Mouse (Mus musculus) heart, embryonic 15.5 days (tissue): ENCODE data around the gene Scgb3a1. TPM values are rescaled to one million over a fixed set of nuclear protein-coding genes. Genes with fewer than 3 reads are reported as not detected.

Experiments used
- ATAC-seq: fragments of 200-750 bp; cut with Nextera tagmentation; replicated peaks from 2 replicates; pipeline ENCODE4 v1.8.0; 2017; ENCODE audit warnings: low read depth, moderate TSS enrichment; ENCODE audit not compliant: insufficient number of reproducible peaks, insufficient read depth, low FRiP score
- H3K27ac ChIP-seq: fragments of 300-500 bp; sonication (generic); 2 replicates; pipeline ENCODE4 v1.5.1; 2015; ENCODE audit warnings: mild to moderate bottlenecking, inconsistent platforms
- H3K27me3 ChIP-seq: fragments of 300-500 bp; sonication (generic); 2 replicates; pipeline ENCODE4 v1.6.1; 2015; ENCODE audit warnings: inconsistent platforms
- H3K36me3 ChIP-seq: fragments of 300-500 bp; sonication (generic); 2 replicates; pipeline ENCODE4 v1.6.1; 2015; ENCODE audit warnings: mild to moderate bottlenecking, inconsistent platforms
- H3K4me1 ChIP-seq: fragments of 300-500 bp; sonication (generic); replicated peaks from 2 replicates; pipeline ENCODE4 v1.6.1; 2015; ENCODE audit warnings: inconsistent platforms
- H3K4me2 ChIP-seq: fragments of 300-500 bp; sonication (generic); 2 replicates; pipeline ENCODE4 v1.6.1; 2015; ENCODE audit warnings: inconsistent platforms, mild to moderate bottlenecking, moderate library complexity
- H3K4me3 ChIP-seq: fragments of 300-500 bp; sonication (generic); 2 replicates; pipeline ENCODE4 v1.5.1; 2015; ENCODE audit warnings: mild to moderate bottlenecking, inconsistent platforms
- H3K9ac ChIP-seq: fragments of 300-500 bp; sonication (generic); 2 replicates; pipeline ENCODE4 v1.6.1; 2015; ENCODE audit warnings: mild to moderate bottlenecking, inconsistent platforms
- H3K9me3 ChIP-seq: fragments of 300-500 bp; sonication (generic); replicated peaks from 2 replicates; pipeline ENCODE4 v1.6.1; 2016; ENCODE audit warnings: inconsistent platforms
- WGBS: fragments of 180-500 bp; shearing (Covaris S2); methylation state at CpG from one replicate; pipeline ENCODE4 v1.1.7; 2015; ENCODE audit warnings: mixed read lengths; 5-methylcytosine and 5-hydroxymethylcytosine counted together
- polyA plus RNA-seq: library from polyadenylated mRNA; unstranded; fragments of >200 nt; fragmentation: Nextera tagmentation; extraction: Ambion mirVana; gene quantifications from 2 replicates; pipeline ENCODE4 v1.2.1, GENCODE M21; 2015

Scgb3a1 gene
- polyA plus RNA-seq, 1 experiment from 2014 or later, result 0.76 TPM

DNA sequence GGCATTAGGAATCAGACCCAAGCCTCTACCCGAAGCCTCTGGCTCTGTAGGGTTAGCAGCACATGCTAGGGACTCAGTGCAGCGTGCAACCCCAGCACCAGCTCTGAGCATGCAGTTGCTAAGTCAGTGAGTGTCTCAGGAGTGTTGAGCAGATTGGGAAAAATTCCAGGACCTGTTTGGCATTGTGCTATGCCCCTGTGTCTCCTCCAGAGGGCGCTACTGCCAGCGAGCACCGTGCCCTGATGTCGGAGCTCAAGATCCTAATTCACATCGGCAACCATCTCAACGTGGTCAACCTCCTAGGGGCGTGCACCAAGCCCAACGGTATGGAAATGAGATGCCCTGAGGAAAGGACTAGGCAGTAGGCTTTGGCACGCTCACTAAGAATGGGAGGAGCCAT is 27.0 kb upstream of the Scgb3a1 start:
- Histone ChIP-seq H3K9me3 (no peaks in the 10 kb centered on the region), H3K27ac (no peak overlapping the region), H3K36me3 (no peaks in the 10 kb centered on the region), H3K9ac (no peak overlapping the region), H3K4me3 (peak overlapping the region; percentile 24), H3K4me1 (peaks cover 22% of the 10 kb centered on the region), H3K27me3 (peaks cover 50% of the 10 kb centered on the region), H3K4me2 (peak overlapping the region; percentile 48)
- 5% methylated on average over 11 of the region's 11 CpGs for WGBS
- no peak for ATAC-seq

DNA sequence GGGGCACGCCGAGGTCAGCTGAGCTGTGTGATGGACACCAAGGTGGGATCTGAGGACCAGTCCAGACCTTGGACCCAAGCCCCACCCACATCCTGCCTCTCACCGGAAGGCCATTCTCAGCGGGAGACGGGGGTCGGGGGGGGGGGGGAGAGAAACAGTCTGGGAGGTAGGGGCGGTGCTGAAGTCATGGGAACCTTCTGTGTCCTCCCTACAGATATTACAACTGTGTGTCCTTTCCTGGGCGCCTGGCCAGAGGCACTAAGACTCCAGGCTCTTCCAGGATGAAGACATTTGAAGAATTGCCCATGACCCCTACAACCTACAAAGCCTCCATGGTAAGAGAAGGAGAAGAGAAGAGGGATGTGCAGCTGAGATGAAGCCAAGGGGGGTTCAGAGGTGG is 17.7 kb upstream of the Scgb3a1 start:
- no peak overlapping the region for H3K4me3 ChIP-seq
- WGBS, result 48% methylated on average over 8 of the region's 8 CpGs
- H3K27ac ChIP-seq, result no peak overlapping the region
- H3K9me3 ChIP-seq, result no peaks in the 10 kb centered on the region
- H3K4me2 ChIP-seq, result no peak overlapping the region
- H3K36me3 ChIP-seq, result no peaks in the 10 kb centered on the region
- H3K9ac ChIP-seq, result no peak overlapping the region
- H3K4me1 ChIP-seq, result peaks cover 12% of the 10 kb centered on the region
- no peak for ATAC-seq
- no peaks in the 10 kb centered on the region for H3K27me3 ChIP-seq

DNA sequence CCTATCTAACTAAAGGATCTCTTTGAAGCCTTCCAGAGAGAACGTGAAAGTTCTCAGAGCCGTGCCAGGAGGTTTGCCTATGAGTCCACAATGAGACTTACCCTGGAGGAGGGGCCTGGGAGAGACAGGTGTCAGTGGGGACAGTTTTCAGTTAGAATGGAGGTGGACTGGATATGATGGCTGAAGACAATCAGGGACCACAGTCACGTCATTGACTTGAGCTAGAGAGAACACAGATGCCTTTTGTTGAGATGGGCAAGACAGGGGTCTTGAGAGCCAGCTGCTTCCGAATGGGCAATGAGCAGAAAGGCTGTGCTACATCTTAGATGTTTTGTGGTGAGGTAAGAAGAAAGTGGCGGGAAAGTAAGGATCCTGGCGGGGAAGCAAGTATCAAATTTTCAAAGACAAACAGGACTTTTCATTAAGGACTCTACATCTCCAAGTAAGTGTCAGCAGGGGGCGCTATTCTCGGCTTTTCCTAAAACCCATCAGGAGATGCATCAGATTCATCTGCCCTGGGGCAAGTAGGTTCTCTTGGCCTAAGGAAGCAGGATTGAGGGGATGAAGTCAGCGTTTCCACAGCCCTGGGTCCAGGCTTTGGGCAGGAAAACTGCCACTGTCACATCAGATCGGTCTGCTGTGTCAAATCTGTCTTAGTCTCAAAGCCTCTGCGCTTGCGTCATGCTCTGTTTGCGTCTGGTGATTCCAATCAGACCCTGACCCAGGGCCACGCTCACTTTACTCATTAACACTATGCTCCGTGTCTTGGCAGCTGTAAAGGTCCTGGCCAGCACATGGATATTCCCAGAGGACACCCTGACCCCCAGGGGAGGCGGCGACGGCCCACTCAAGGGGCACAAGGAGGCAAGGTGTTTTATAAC is 13.1 kb upstream of the Scgb3a1 start:
- WGBS, result 42% methylated on average over 18 of the region's 18 CpGs
- H3K4me3 ChIP-seq, result no peak overlapping the region
- no peak overlapping the region for H3K9ac ChIP-seq
- H3K27ac ChIP-seq, result no peak overlapping the region
- H3K4me2 ChIP-seq, result no peak overlapping the region
- peaks cover 25% of the 10 kb centered on the region for H3K4me1 ChIP-seq
- H3K27me3 ChIP-seq, result no peaks in the 10 kb centered on the region
- no peak for ATAC-seq
- no peaks in the 10 kb centered on the region for H3K9me3 ChIP-seq
- H3K36me3 ChIP-seq, result no peaks in the 10 kb centered on the region

DNA sequence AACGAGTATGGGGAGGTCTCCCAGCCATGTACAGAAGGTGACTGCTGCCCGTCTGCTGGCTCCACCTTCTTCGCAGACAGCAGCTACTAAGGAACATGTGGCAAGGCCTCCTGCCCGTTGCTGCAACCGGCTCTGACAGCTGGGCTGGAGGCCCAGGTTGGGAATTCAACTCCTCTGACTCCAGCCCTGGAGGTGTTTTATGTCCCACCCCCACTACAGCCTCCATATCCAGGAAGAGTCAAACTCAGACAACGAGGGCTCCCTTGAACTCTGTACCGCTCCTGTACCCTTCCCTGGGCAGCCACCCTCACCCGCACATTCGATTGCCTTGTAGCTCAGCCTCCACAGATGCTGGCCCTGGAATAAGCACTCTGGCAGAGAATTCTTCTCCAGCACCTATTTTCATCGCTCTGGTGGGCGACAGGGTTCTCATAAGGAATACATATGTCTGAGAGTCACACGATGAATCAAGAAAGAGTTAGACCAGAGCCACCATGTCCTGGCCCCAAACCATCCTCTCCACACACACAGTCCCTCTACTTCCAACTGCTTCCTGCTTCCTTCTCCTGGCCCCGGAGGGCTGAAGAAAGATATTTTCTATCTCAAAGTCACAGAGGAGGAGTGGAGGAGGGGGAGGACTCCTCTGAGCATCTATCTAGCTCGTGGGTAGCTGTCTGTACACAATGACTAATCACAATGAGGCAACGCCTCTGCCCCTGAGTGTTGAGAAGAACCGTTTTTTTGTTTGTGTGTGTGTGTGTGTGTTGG is 12.2 kb upstream of the Scgb3a1 start:
- no peaks in the 10 kb centered on the region for H3K27me3 ChIP-seq
- H3K4me2 ChIP-seq, result no peak overlapping the region
- no peaks in the 10 kb centered on the region for H3K36me3 ChIP-seq
- H3K4me3 ChIP-seq, result no peak overlapping the region
- H3K4me1 ChIP-seq, result peaks cover 19% of the 10 kb centered on the region
- H3K27ac ChIP-seq, result no peak overlapping the region
- no peak overlapping the region for H3K9ac ChIP-seq
- WGBS, result 60% methylated on average over 16 of the region's 16 CpGs
- H3K9me3 ChIP-seq, result no peaks in the 10 kb centered on the region
- no peak for ATAC-seq

DNA sequence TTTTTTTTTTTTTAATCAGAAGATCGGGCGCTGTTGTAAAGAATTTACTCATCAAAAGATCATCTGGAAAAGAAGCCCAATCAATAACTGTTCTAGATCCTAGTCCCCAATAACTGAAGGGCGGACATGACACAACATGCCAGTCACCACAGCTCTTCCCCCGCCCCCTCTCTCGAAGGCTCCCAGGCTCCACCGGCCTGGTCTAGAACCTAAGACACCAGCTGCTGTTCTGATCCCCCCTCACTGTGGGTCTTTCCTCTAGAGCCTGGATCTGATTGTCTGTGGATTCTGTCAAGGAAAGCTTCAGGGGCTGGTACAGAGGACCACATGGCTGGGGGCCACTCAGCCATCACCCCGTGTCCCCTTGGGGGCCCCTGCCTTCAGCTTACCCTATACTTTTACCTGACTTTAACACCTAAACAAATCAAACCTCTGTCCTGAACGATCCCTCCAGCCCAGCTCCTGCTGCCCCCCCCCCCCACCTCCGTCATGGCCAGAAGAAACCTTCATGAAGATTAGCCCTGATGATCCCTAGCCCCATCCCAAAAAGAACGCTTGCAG is 11.6 kb upstream of the Scgb3a1 start:
- no peaks in the 10 kb centered on the region for H3K27me3 ChIP-seq
- no peaks in the 10 kb centered on the region for H3K9me3 ChIP-seq
- H3K36me3 ChIP-seq, result no peaks in the 10 kb centered on the region
- no peak overlapping the region for H3K9ac ChIP-seq
- H3K4me3 ChIP-seq, result no peak overlapping the region
- peaks cover 16% of the 10 kb centered on the region for H3K4me1 ChIP-seq
- WGBS, result 81% methylated on average over 10 of the region's 10 CpGs
- no peak for ATAC-seq
- H3K4me2 ChIP-seq, result no peak overlapping the region
- H3K27ac ChIP-seq, result no peak overlapping the region

DNA sequence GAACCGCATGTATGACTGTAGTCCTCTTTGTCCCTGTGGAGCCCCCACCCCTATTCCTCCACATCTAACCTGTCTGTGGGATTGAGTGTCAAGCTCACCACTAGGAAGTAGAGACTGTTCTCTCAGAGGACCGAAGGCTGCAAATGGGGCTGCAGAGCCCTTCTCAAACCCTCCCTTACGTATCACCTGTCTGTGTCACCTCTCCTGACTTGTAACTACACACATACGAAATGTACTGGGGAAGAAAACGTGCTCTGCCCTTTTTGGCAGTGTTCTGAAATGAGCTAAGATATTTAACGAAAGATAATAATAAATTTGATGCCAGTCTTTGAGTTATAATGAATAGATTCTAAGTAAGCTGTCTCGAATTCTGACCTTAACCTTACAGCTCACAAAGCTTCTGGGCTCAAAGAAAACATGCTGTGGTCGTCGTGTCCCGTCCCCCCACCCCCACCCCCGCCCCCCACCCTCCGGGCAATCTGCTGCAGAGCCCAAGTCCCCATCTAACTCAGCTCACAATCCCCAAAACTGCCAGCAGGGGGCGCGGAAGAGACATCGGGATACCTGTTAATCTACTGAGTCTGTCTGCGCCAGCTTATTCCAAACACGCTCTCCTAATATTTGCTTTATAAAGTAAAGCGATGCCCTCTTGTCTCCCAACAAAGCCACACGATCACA is 10.9 kb upstream of the Scgb3a1 start:
- no peaks in the 10 kb centered on the region for H3K27me3 ChIP-seq
- peak overlapping the region; percentile 17; the same call in 1 of the 2 replicates for H3K4me3 ChIP-seq
- H3K4me1 ChIP-seq, result peaks cover 17% of the 10 kb centered on the region
- ATAC-seq, result peak; percentile 64
- H3K27ac ChIP-seq, result no peak overlapping the region
- H3K4me2 ChIP-seq, result peak overlapping the region; percentile 61
- WGBS, result 21% methylated on average over 19 of the region's 19 CpGs
- H3K36me3 ChIP-seq, result no peaks in the 10 kb centered on the region
- H3K9ac ChIP-seq, result no peak overlapping the region
- no peaks in the 10 kb centered on the region for H3K9me3 ChIP-seq

DNA sequence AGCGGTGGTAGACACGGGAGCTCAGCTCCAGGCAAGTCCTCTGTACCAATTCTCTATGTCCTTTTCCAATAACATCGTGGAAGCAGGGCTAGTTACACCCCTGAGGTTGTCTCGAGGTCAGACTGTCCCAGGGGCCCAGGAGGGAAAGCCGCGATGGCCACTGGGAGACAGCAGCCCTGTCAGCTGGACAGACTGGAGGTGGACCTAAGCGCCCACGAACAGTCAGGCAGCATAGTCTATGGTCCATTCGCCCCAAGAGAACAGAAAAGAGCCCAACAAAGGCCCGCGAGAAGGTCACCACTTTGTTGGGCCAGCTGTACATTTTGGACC is 10.4 kb upstream of the Scgb3a1 start:
- 25% methylated on average over 11 of the region's 11 CpGs for WGBS
- Histone ChIP-seq H3K4me3 (peak overlapping the region; percentile 17; the same call in 1 of the 2 replicates), H3K27me3 (no peaks in the 10 kb centered on the region), H3K27ac (no peak overlapping the region), H3K4me1 (peaks cover 22% of the 10 kb centered on the region), H3K9ac (no peak overlapping the region), H3K4me2 (peak overlapping the region; percentile 61), H3K36me3 (no peaks in the 10 kb centered on the region), H3K9me3 (no peaks in the 10 kb centered on the region)
- ATAC-seq, result peak; percentile 76

DNA sequence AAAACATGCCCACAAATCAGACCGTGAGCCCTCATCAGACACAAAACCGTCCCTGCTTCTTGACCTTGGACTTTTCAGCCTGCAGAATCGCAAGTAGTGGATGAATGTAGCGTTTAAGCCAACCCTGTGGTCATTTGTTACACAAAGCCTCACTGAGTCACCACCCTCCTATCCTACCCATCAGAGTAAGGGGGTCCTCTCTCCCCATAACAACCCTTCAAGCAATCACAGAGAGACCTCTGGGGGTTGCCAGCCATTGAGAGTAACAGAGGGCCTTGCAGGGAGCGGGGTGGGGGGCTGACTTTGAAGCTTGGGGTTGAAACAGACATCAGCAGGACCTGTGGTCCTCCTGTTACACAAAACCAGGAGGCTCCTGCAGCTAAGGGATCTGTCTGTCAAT is 8.8 kb upstream of the Scgb3a1 start:
- no peak for ATAC-seq
- H3K4me1 ChIP-seq, result peaks cover 38% of the 10 kb centered on the region
- no peak overlapping the region for H3K27ac ChIP-seq
- no peaks in the 10 kb centered on the region for H3K27me3 ChIP-seq
- no peaks in the 10 kb centered on the region for H3K36me3 ChIP-seq
- H3K9ac ChIP-seq, result no peak overlapping the region
- H3K4me3 ChIP-seq, result no peak overlapping the region
- 88% methylated on average over 5 of the region's 5 CpGs for WGBS
- no peaks in the 10 kb centered on the region for H3K9me3 ChIP-seq
- no peak overlapping the region for H3K4me2 ChIP-seq

DNA sequence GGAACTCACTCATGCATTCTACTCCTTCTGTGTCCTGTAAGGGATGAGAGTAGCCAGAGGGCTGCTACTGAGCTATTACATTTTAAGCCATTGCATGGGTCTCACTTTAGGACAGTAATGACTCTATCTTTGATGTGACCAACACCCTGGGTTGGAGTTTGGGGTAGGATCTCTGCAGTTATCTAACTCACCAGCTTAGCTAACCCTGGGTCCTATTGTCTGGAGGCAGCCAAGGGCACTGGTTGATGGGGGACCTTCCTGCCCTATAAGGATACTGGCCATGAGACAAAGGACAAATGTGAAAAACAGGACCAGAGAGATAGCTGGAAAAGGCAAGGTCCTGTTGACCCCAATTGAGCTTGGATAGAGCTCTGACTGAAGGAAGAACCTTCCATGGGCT is 7.9 kb upstream of the Scgb3a1 start:
- Histone ChIP-seq H3K4me3 (no peak overlapping the region), H3K9me3 (no peaks in the 10 kb centered on the region), H3K27me3 (no peaks in the 10 kb centered on the region), H3K4me1 (peaks cover 38% of the 10 kb centered on the region), H3K9ac (no peak overlapping the region), H3K27ac (no peak overlapping the region), H3K4me2 (no peak overlapping the region), H3K36me3 (no peaks in the 10 kb centered on the region)
- ATAC-seq, result no peak

DNA sequence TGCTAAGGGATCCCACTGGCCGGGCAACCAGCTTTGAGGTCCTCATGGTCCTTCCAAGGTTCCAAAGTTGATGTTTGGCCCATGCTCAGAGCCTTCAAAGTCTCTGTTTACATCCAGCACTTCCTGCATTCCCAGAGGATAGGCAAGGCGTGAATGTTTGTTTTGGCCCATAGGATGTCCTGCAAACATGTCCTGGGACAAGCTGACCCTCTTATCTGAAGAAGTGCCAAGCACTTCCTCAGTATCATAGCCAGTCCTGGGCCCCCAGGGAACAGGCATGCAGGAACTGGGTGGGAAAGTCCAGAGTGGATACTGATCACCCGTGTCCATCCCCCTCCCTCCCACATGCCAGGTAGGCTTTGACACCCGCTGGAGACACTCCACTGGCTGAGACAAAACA is 5.3 kb upstream of the Scgb3a1 start:
- 43% methylated on average over 4 of the region's 4 CpGs for WGBS
- Histone ChIP-seq H3K27ac (peak overlapping the region; percentile 72), H3K4me3 (no peak overlapping the region), H3K4me1 (peaks cover 27% of the 10 kb centered on the region), H3K4me2 (no peak overlapping the region), H3K36me3 (no peaks in the 10 kb centered on the region), H3K9ac (no peak overlapping the region), H3K9me3 (no peaks in the 10 kb centered on the region), H3K27me3 (no peaks in the 10 kb centered on the region)
- ATAC-seq, result peak; percentile 47; the same call in 1 of the 2 replicates

DNA sequence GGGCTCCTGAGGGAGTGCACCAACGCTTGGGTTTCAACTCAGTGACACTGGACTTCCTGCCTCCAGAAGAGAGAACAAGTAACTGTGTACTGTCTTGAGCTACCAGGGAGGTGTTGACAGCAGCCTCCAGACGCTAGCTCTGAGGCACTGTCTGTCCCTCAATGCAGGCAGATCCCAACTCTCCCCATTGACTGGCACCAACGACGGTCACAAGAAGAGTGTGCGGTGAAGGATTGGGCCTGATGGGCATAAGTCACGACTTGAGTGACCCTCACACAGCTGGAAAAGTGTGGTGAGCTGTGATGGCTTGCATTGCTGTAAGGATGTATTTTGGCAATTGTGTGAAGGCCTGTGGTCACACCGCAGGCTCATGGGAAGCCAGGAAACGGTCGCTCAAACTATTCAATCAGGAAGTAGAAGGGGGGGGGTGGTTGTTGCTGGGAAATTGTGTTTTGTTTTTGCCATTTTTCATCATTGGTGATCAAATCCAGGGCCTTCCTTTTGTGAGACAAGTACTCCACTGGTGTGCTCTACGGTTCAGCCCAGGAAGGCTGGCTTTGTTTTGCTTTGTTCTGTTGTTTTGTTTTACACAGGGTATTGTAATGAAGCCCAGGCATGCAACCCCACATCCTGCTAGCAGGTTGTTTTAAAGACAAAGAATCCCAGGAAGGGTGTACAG is 4.5 kb upstream of the Scgb3a1 start:
- WGBS, result 26% methylated on average over 10 of the region's 10 CpGs
- ATAC-seq, result peak; percentile 59
- H3K27me3 ChIP-seq, result no peaks in the 10 kb centered on the region
- peaks cover 24% of the 10 kb centered on the region for H3K4me1 ChIP-seq
- H3K4me3 ChIP-seq, result no peak overlapping the region
- H3K27ac ChIP-seq, result peak overlapping the region; percentile 72
- H3K36me3 ChIP-seq, result no peaks in the 10 kb centered on the region
- H3K9ac ChIP-seq, result no peak overlapping the region
- no peak overlapping the region for H3K4me2 ChIP-seq
- H3K9me3 ChIP-seq, result no peaks in the 10 kb centered on the region
